Mouse (Mus musculus): ENCODE results near the gene Cacna2d1. TPM values are rescaled to one million over a fixed set of nuclear protein-coding genes. Genes with fewer than 3 reads are reported as not detected.

The Cacna2d1 gene
- total RNA-seq, 2 experiments from 2014 or later = 1.5 to 2.1 TPM

DNA sequence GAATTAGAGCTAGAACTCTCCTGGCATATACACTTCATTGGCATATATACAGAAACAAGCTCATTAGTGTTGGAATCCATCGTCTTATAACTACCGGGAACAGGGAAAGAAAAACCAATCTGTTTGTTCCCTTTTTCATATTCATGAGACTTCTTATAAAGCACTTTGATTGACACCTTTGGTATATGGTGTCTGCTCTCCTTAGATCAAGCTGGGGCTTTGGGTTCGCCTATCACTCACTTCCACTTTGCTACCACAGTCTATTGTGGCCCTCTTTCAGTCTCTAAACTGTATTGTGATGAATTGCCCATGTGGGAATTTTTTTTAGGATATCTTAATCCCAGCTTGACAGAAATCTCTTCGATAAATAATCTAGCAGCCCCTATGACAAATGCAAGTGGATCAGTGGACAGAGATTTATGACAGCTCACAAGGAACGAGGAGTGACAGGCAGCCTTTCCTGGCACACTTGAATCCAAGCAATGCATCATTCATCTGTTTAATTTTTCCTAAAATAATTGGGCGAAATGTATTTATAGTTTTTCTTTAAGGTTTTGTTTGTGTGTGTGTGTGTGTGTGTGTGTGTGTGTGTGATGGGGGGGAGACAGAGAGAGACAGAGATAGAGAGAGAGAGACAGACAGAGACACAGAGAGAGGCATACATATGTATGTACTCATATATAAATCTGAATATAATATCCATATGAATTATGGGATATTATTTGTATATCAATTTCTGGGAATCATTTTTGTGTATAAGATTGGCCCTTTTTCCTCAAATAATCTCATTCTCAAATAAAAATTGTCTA, 200.0 kb downstream of the Cacna2d1 start:
- no peak for ATAC-seq (replicated peaks; ENCODE audit: low FRiP score, poor library complexity, severe bottlenecking)

GRCm38 (mm10) chr5:16135986-16136385, 201.5 kb downstream of the Cacna2d1 start:
- ATAC-seq (replicated peaks; ENCODE audit: low FRiP score, poor library complexity, severe bottlenecking) = no peak

DNA sequence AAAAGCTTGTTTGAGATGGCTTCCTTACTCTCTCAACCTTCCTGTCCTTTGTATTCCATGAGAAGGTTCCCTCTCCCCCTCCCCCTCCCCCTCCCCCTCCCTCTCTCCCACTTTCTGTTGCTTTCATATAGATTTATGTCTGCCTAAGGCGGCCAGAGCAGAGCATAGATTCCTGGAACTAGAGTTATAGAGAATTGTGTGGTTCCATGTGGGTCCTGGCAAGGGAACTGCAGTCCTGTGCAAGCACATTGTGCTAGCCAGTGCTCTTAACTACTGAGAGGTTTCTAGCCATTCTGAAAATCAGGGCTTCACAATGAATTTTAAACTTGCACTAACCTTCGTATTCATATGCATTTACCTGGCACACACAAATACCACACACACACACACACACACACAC, 202.3 kb downstream of the Cacna2d1 start:
- no peak for ATAC-seq (replicated peaks; ENCODE audit: low FRiP score, poor library complexity, severe bottlenecking)

- no peak for ATAC-seq (replicated peaks; ENCODE audit: low FRiP score, poor library complexity, severe bottlenecking)
Observed at GRCm38 (mm10) chr5:16146602-16147001, 212.1 kb downstream of the Cacna2d1 start.

DNA sequence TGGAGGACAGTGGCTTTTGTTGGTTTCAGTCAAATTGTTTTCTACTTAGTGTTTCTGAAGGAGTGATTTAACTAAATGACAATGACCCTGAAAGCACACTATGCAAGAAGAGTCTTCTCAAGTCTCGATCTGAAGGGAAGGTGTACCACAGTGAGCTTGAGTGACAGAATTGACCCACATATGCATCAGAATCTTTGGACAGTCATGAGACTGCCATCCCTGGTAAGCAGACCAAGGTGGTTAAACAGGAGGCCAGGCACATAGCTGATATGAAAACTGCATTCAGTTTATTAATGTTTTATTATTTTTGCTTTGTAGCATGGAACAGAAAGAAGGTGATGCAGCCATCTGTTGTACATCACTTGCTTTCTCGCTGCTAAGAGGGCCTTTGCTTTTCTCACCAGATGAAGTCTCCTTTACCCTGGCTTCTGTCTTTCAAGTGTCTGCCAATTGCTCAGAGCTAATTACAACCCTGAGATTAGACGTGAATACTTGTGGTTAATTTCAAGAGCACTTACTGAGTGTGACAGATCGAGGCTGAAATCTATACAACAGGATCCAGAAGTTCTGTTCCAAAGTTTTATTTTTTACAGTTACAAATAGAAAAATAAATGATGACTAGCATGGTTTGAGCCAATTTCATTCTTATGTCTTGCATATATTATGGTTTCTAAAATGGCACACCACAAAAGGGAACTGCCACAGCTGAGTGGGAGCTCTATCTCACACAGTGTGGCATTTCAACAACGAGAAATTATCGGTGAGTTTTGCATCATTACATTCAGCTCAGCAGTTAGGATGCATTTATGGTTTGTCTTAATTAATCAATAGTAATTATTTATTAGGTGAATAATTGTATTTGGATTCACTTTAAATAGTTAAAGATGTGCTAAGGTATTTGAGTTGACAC, 221.1 kb downstream of the Cacna2d1 start:
- ATAC-seq (replicated peaks; ENCODE audit: low FRiP score, poor library complexity, severe bottlenecking) = no peak

- ATAC-seq (replicated peaks; ENCODE audit: low FRiP score, poor library complexity, severe bottlenecking) = no peak
Observed at GRCm38 (mm10) chr5:16163270-16163669, 228.8 kb downstream of the Cacna2d1 start.

DNA sequence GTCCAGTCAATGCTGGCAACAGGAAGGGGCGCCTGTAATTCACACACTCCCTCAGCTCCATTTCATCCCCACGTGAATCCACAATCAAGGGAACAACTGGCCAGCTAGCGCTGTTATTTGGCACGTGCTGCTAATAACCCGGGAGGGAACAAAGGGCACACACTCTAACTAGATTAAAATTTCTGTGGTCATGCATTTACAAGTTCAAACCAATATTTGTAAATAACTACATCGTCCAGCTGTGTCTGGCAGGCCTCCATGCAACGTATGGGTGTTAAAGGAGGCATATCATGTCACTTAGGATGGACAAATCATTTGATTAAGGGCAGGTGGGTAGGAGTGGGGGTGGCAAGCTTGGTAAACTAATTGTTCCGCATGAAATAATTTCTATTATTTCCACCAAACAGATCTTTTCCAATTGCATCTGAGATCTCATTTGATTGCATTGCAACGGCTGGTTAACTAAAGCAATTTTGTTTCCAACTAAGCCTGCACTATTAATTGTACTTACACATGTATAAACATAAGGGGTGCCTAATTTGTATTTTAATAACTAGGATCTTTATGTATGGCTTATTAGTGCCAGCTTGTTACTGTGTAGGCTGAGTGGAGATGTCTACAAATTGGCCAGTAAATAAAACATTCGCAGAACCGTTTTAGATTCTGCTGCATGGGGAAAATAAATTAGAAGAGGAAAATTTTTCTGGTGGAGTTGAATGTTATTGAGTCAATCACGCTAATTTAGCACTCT, 231.8 kb downstream of the Cacna2d1 start:
- no peak for ATAC-seq (replicated peaks; ENCODE audit: low FRiP score, poor library complexity, severe bottlenecking)

- ATAC-seq (replicated peaks; ENCODE audit: low FRiP score, poor library complexity, severe bottlenecking) = no peak
Observed at GRCm38 (mm10) chr5:16166868-16167267, 232.4 kb downstream of the Cacna2d1 start.

GRCm38 (mm10) chr5:16181041-16181440, 246.6 kb downstream of the Cacna2d1 start:
- no peak for ATAC-seq (replicated peaks; ENCODE audit: low FRiP score, poor library complexity, severe bottlenecking)

- ATAC-seq (replicated peaks; ENCODE audit: low FRiP score, poor library complexity, severe bottlenecking) = no peak
Observed at GRCm38 (mm10) chr5:16184064-16184463, 249.6 kb downstream of the Cacna2d1 start.

GRCm38 (mm10) chr5:16187931-16188330, 253.4 kb downstream of the Cacna2d1 start:
- no peak for ATAC-seq (replicated peaks; ENCODE audit: low FRiP score, poor library complexity, severe bottlenecking)

DNA sequence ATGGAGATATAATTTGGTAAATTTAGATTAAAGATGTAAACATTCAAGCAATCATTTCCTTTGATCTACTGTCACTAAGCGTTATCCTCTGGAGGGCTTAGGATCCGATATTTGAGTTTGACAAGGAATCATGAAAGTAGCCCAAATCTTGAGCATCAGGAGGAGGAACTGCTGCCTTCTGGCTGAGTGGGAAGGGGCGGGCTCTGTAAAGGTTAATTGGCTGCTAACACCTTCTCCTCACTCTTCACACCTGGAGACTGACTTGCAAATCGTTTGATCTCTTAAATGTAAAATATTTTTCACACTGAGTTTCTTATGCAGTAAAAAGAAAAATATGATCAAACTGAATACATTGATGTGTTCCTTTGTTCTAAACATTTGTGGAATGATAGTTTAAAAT, 255.4 kb downstream of the Cacna2d1 start:
- ATAC-seq (replicated peaks; ENCODE audit: low FRiP score, poor library complexity, severe bottlenecking) = no peak

GRCm38 (mm10) chr5:16191165-16191564, 256.7 kb downstream of the Cacna2d1 start:
- ATAC-seq (replicated peaks; ENCODE audit: low FRiP score, poor library complexity, severe bottlenecking) = no peak

GRCm38 (mm10) chr5:16199816-16200215, 265.3 kb downstream of the Cacna2d1 start:
- ATAC-seq (replicated peaks; ENCODE audit: low FRiP score, poor library complexity, severe bottlenecking) = no peak

DNA sequence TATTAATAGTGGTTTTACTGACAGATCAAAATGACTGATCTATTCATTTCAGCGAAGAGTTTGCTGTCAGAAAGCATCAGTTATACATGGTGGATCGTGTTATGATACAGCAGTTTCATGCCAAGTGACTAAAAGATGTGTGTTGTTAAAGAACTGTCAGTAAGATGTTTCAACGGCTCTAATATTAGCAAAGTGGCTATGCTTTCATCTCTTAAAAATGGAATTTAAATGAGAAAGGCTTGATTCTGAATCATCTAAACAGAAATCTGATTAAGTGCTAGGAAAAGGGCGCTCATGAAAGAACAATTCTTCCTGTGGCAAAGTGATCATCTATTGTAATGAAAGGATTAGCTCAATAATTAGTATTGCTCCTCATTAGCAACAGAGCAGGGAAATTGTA, 287.5 kb downstream of the Cacna2d1 start:
- no peak for ATAC-seq (replicated peaks; ENCODE audit: low FRiP score, poor library complexity, severe bottlenecking)

DNA sequence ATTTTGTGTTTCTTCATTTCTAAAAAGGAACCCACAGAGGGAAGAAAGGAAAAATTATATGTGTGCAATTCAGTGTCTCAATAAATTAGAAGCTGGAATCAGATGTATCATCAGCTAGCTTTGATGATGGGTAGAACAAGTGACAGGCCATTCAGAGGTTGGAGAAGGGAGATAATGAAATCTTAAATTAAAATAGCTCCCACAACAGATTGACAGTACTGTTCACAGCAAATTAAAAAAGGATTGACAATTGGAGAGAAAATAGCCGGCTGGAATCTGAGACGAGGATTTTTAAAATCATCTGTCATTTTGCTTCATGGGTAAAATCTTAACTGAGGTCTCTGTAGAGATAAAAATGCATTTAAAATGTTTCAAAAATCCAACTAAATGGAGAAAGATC, 290.9 kb downstream of the Cacna2d1 start:
- ATAC-seq (replicated peaks; ENCODE audit: low FRiP score, poor library complexity, severe bottlenecking) = no peak

- ATAC-seq (replicated peaks; ENCODE audit: low FRiP score, poor library complexity, severe bottlenecking) = no peak
Observed at GRCm38 (mm10) chr5:16229384-16229783, 294.9 kb downstream of the Cacna2d1 start.

GRCm38 (mm10) chr5:16231477-16231876, 297.0 kb downstream of the Cacna2d1 start:
- no peak for ATAC-seq (replicated peaks; ENCODE audit: low FRiP score, poor library complexity, severe bottlenecking)

DNA sequence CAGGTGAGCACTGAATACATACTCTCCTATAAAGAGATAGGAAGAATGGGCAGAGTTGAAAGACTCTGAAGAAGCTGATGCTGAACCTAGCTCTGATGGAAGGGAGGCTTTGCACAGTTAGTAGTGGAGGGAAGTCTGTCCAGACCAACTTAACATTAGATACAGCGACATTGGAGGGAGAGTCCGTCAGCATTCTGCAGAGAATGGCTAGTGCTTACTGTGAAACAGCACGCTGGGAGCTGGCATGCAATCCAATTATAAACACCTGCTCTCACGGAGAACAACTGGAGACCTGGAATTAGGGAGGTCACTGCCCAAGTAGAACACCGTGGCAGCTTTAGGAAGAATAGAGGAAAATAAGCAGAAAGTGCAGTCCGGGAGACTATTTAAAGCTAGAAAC, 300.4 kb downstream of the Cacna2d1 start:
- ATAC-seq (replicated peaks; ENCODE audit: low FRiP score, poor library complexity, severe bottlenecking) = no peak

DNA sequence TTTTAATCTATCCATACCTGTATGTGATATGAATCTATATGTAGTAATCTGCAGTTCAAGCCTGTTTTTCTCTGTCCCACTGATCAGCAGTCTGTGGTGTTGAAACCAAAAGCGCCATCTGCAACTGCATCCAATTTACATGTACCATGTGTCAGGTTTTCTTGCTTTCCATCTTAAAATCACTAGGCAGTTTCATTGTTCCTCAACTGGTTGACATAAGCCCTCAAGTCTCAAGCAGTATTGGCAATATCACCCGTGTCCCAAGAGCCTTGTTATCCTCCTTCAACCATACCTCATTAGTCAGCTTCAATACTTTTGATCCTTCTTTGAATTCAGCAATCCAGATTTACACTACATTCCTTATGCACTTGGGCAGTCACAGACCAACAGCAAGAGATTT, 301.4 kb downstream of the Cacna2d1 start:
- no peak for ATAC-seq (replicated peaks; ENCODE audit: low FRiP score, poor library complexity, severe bottlenecking)

All from erythroid progenitor cell, adult 5-6 weeks (primary cell).